ENCODE assay signal across 21 mouse cellular contexts in genomic region chr15:86018753-86019512, GRCm38 (mm10). TPM values are rescaled to one million over a fixed set of nuclear protein-coding genes. Genes with fewer than 3 reads are reported as not detected.
DNase-seq lines count a peak whose midpoint lies in the region; ATAC-seq and TF ChIP-seq lines count a peak whose summit lies in the region.
"Had no signal": no experiment of that assay in that cellular context is flagged by ENCODE, and none has a peak within 500 bp of the region (broad histone marks: within the 10 kb centered on the region; RNA-seq: fewer than 3 reads in every experiment).

No protein-coding gene starts in this region.

- WGBS in kidney, postnatal 0 days: 98% methylated on average over 5 of the region's 5 CpGs

- no peak overlapping the region for H3K27ac ChIP-seq in kidney, postnatal 0 days
- H3K27ac ChIP-seq: forebrain, embryonic 15.5 days; hindbrain, embryonic 12.5 days; neural tube, embryonic 12.5 days had no signal

- DNase-seq in CD4-positive, CD25-positive, alpha-beta regulatory T cell, adult 2 months (ENCODE audit: low read depth, low spot score): peak; percentile 41
- DNase-seq in kidney, postnatal 0 days (ENCODE audit: low spot score): no peak
- no peak for DNase-seq in kidney, adult 18-20 months
- peak; percentile 41 for DNase-seq in thymus, postnatal 4 days
- DNase-seq in thymus, postnatal 14 days: no peak
- DNase-seq in cerebellum, adult 11 months: no peak
- no peak for DNase-seq in cerebellum, adult 9-11 months
- DNase-seq: adrenal gland, adult 8-10 months; cerebellum, adult 11-12 months; kidney, adult 11 months; kidney, postnatal 25 days; liver; lung, postnatal 14 days; right cerebral cortex, postnatal 14 days; thymus, postnatal 36 days had no signal

- no peaks in the 10 kb centered on the region for H3K4me1 ChIP-seq in kidney, postnatal 0 days (replicated peaks; ENCODE audit: insufficient read depth, low read length)

- H3K27me3 ChIP-seq in kidney, postnatal 0 days (ENCODE audit: insufficient read depth, low read length): no peaks in the 10 kb centered on the region
- H3K27me3 ChIP-seq: forebrain, embryonic 15.5 days; hindbrain, embryonic 12.5 days; neural tube, embryonic 12.5 days had no signal

- H3K36me3 ChIP-seq in kidney, postnatal 0 days (ENCODE audit: insufficient read depth, low read length): 0 out of 2 replicates have a peak, but pooled peaks cover 3% of the 10 kb centered on the region
- H3K36me3 ChIP-seq: hindbrain, embryonic 12.5 days had no signal

- no peak for ATAC-seq in CD4-positive, CD25-positive, alpha-beta regulatory T cell, adult 4 months
- ATAC-seq in kidney, postnatal 0 days (replicated peaks; ENCODE audit: low FRiP score, low read depth): no peak
- ATAC-seq: forebrain, embryonic 15.5 days had no signal

- TF ChIP-seq CTCF in kidney, postnatal 0 days (IDR thresholded peaks at IDR 0.05; ENCODE audit: low read depth): peak; percentile 39

- no peak overlapping the region for H3K9ac ChIP-seq in kidney, postnatal 0 days (ENCODE audit: low read depth, low read length)
- H3K9ac ChIP-seq: forebrain, embryonic 15.5 days; hindbrain, embryonic 12.5 days; neural tube, embryonic 12.5 days had no signal

- H3K9me3 ChIP-seq in kidney, postnatal 0 days (replicated peaks; ENCODE audit: low read length): no peaks in the 10 kb centered on the region
- H3K9me3 ChIP-seq: forebrain, embryonic 15.5 days had no signal

- no peak overlapping the region for H3K4me3 ChIP-seq in kidney, postnatal 0 days (replicated peaks; ENCODE audit: low read depth, low read length)
- H3K4me3 ChIP-seq: erythroblast, embryonic 14.5 days; forebrain, embryonic 15.5 days; hindbrain, embryonic 12.5 days; megakaryocyte, embryonic 14.5 days; neural tube, embryonic 12.5 days had no signal

- H3K4me2 ChIP-seq in kidney, postnatal 0 days (ENCODE audit: low read length): no peak overlapping the region
- H3K4me2 ChIP-seq: forebrain, embryonic 15.5 days; hindbrain, embryonic 12.5 days; neural tube, embryonic 12.5 days had no signal

RNA-seq across cellular contexts. Expression of gene Celsr1, which starts 14.6 kb away (rescaled TPM):
- 1 to 10 TPM; 3.3 to 3.8 TPM for polyA plus RNA-seq in CD4-positive, CD25-positive, alpha-beta regulatory T cell, adult 4 months (2017; shearing (Covaris generic))
- polyA plus RNA-seq in kidney, postnatal 0 days (2015; fragmentation: Nextera tagmentation; extraction: Ambion mirVana): 2.9 TPM in 2 replicates

RNA-seq across cellular contexts. Expression of gene Gramd4, which starts 38.6 kb away (rescaled TPM):
- 10 to 100 TPM; 25.3 to 25.7 TPM for polyA plus RNA-seq in CD4-positive, CD25-positive, alpha-beta regulatory T cell, adult 4 months (2017; shearing (Covaris generic))
- 13.3 and 13.5 TPM in 2 replicates for polyA plus RNA-seq in kidney, postnatal 0 days (2015; fragmentation: Nextera tagmentation; extraction: Ambion mirVana)

Comparison
In these comparisons a context has a peak if more than half of its experiments do, and no peak if none do; other contexts are left out.
1. DNase-seq: peak in CD4-positive, CD25-positive, alpha-beta regulatory T cell, adult 2 months (single experiment) and thymus, postnatal 4 days (single experiment); none in kidney, postnatal 0 days (single experiment), kidney, adult 18-20 months (single experiment), thymus, postnatal 14 days (single experiment), cerebellum, adult 11 months (single experiment) and cerebellum, adult 9-11 months (single experiment).